Mouse (Mus musculus): Measurements from ENCODE around the gene Sh2b2.

- TF ChIP-seq USF1 (IDR thresholded peaks at IDR 0.05; ENCODE audit: low read depth) (no peak), CTCF (IDR thresholded peaks at IDR 0.05; ENCODE audit: control insufficient read depth, insufficient read depth, insufficient read length) (no peak)
Measured at GRCm38 (mm10) chr5:136269937-136270336, 23.6 kb upstream of the Sh2b2 start.

Measured in C2C12 (cell line).